Mouse (Mus musculus): ENCODE data around the gene Srrt. TPM values are rescaled to one million over a fixed set of nuclear protein-coding genes. Genes with fewer than 3 reads are reported as not detected.

Srrt gene
- total RNA-seq, 2 experiments from 2014 or later = 214 to 236 TPM

DNA sequence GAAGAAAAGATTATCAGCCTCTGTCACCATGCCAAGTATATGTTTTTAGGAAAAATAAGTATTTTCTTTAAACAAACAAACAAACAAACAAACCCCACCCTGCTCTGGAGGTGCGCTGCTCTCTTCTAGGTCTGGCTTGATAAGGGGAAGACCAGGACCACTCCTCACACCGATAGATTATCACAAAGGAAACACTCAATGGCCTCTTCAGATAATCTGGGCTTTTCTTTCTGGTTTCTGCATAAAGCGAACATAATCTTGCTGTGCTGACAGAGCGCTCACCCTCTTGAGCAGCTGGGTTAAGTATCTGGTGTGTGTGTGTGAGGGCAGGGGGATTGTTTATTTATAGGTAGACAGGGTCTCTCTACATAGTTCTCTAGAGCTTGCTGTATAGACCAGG lies 3.9 kb downstream of the Srrt start:
- intact Hi-C loops (cut with DNase I) = no loop called here
- DNase-seq = no peak

DNA sequence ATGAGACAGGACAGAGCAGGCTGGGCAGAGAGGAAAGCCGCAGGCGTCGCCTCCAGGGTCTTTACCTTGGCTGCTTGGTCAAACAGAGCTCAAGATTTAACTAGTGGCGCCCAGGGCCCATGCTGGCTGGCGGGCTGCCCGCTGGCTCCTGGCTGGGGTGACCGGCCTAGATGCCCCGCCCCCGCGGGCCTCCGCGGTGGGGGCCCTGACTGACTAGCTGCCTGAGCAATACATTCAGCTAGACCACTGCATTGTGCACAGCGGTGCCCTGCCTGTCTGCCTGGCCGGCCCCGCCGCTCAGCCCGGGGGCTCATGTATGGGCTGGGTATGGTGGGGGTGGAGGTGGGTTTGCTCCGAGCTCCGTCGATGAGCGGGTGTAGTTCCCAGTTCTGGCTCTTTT lies 6.2 kb downstream of the Srrt start:
- intact Hi-C loops (cut with DNase I) = no loop called here
- peak; percentile 53 for DNase-seq

GRCm38 (mm10) chr5:137299240-137299639 lies 8.2 kb downstream of the Srrt start:
- intact Hi-C loops (cut with DNase I) = no loop called here
- DNase-seq = no peak

DNA sequence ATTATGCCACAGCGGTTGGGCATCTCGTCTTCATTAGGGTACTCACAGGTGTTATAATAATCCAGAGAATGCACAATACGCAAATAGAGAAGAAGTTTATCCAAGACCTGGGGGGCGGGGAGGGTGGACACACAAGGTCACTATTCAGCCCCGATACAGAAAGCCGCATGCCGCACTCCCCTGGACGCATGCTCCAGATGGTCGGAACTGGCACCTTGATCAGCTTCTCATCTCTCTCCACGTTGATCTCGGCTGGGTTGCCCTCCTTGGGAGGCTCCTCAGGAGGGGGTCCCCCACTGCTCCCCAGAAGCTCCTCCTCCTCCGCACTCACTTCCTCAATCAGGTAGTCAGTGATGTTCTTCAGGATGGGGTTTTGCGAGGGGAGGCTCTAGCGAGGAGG lies 10.3 kb downstream of the Srrt start:
- DNase-seq = no peak
- intact Hi-C loops (cut with DNase I) = no loop called here

- intact Hi-C loops (cut with DNase I) = no loop called here
- DNase-seq = no peak
Measured at GRCm38 (mm10) chr5:137295712-137296111, 11.8 kb downstream of the Srrt start.

DNA sequence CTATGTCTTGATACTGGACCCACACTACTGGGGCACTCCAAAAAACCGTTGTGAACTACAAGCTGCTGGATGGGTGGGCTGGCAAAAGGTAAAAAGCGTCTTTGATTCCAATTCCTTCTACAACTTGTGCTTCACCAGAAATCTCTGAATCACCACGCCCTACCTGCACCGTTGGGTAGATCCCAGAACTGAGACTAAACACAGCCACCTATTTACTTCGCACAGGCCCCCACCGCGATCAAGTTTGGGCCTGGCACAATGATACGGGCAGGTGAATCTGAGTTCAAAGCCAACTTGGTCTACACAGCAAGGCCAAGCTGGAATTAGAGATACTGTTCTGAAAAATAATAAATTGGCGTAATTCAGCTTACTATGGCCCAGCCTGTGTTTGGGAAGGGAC lies 12.2 kb downstream of the Srrt start:
- intact Hi-C loops (cut with DNase I) = no loop called here

GRCm38 (mm10) chr5:137294744-137295093 lies 12.8 kb downstream of the Srrt start:
- DNase-seq = no peak
- intact Hi-C loops (cut with DNase I) = no loop called here

More for the DNA sequence above, 12.2 kb downstream of the Srrt start:
- no peak for DNase-seq

DNA sequence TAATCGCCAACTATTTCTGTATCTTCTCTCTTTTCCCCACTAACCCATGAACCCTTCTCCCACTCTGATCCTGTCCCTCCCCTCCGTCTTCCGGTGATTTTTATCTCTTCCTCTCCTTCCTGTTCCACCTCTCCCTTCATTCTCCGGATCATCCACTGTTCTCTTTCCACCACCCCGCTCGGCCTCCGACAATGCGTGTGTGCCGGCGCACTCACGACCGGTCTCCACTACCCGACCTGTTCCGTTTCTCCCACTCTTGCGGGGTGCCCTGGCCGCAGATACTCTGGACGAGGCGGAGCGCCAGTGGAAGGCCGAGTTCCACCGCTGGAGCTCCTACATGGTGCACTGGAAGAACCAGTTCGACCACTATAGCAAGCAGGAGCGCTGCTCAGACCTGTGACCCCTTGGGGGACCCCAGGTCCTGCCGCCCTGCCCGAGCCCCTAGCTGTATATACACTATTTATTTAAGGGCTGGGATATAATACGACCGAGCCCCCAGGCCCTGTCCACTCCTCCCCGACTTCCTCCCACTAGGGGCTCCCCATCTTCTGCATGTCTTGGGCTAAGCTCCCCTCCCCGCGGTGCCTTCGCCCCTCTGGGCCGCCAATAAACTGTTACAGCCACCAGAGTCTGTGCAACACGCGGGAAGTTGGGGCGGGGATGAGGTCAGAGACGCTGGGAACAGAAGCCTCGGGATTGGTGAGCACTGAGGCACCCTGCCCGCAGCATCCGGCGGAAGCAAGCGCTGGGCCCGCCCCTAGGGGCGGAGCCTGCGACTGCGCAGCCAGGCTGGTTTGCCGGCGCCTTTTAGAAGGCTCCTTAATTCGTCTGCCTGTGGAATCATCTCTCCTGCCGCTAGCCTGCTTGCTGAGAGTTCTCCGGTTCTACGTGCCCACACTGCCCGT lies 13.4 kb downstream of the Srrt start, which contains the start of gene Ufsp1:
Gene Ufsp1 (plus strand): TSS at position 791 of the 905 bp plus-strand sequence.
- peak; percentile 97 for DNase-seq
- intact Hi-C loops (cut with DNase I) = no loop called here

GRCm38 (mm10) chr5:137293282-137293681 lies 14.2 kb downstream of the Srrt start:
- intact Hi-C loops (cut with DNase I) = no loop called here

GRCm38 (mm10) chr5:137291381-137291926 lies 16.0 kb downstream of the Srrt start:
- intact Hi-C loops (cut with DNase I) = no loop called here

More at GRCm38 (mm10) chr5:137293282-137293681, 14.2 kb downstream of the Srrt start:
- peak; percentile 64 for DNase-seq

DNA sequence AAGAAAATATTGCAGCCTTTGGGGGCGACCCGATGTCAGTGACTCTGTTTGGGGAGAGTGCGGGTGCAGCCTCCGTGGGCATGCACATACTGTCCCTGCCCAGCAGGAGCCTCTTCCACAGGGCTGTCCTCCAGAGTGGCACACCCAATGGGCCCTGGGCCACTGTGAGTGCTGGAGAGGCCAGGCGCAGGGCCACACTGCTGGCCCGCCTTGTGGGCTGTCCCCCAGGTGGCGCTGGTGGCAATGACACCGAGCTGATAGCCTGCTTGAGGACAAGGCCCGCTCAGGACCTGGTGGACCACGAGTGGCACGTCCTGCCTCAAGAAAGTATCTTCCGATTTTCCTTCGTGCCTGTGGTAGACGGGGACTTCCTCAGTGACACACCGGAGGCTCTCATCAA lies 16.8 kb downstream of the Srrt start:
- peak; percentile 65 for DNase-seq
- intact Hi-C loops (cut with DNase I) = no loop called here

More at GRCm38 (mm10) chr5:137291381-137291926, 16.0 kb downstream of the Srrt start:
- no peak for DNase-seq

DNA sequence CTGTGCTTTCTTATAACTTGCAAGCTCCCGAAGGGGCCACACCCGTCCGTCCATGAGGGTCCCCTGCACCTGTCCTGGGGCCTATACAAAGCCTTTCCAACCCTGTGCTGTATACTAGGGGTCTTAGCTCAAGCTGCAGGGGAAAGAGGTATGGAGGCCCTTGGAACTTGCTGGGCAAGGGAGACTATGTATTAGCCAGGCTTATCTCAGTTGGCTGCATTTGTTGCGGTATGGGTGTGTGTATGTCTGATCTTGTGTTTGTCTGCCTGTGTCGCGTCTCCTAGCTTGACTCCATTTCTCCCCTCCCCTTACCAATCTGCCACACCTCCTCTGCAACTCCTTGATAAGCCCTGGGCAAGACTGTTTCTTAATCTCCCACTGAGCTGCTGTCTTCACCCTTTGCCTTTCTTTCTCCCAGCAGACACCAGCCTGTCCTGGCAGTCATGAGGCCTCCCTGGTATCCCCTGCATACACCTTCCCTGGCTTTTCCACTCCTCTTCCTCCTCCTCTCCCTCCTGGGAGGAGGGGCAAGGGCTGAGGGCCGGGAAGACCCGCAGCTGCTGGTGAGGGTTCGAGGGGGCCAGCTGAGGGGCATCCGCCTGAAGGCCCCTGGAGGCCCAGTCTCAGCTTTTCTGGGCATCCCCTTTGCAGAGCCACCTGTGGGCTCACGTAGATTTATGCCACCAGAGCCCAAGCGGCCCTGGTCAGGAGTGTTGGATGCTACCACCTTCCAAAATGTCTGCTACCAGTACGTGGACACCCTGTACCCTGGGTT lies 17.7 kb downstream of the Srrt start:
- intact Hi-C loops (cut with DNase I) = loop anchor here (5.0 kb wide), 1 partner anchor 257 kb away; no protein-coding TSS in a partner anchor
- DNase-seq = no peak

- intact Hi-C loops (cut with DNase I) = loop anchor here (5.0 kb wide), 1 partner anchor 257 kb away; no protein-coding TSS in a partner anchor
Measured at GRCm38 (mm10) chr5:137288999-137289470, 18.4 kb downstream of the Srrt start.

GRCm38 (mm10) chr5:137287953-137288743 lies 19.3 kb downstream of the Srrt start:
- DNase-seq = no peak
- intact Hi-C loops (cut with DNase I) = loop anchor here (5.0 kb wide), 1 partner anchor 256 kb away; no protein-coding TSS in a partner anchor

More at GRCm38 (mm10) chr5:137288999-137289470, 18.4 kb downstream of the Srrt start:
- DNase-seq = peak; percentile 74

- DNase-seq = peak; percentile 66
- intact Hi-C loops (cut with DNase I) = loop anchor here (5.0 kb wide), 1 partner anchor 255 kb away; no protein-coding TSS in a partner anchor
Measured at GRCm38 (mm10) chr5:137287032-137287952, 20.2 kb downstream of the Srrt start, which contains the start of gene Ache. Gene Ache, plus strand, starts transcription at chr5:137287519.

GRCm38 (mm10) chr5:137286655-137287031 lies 20.8 kb downstream of the Srrt start:
- intact Hi-C loops (cut with DNase I) = loop anchor here (5.0 kb wide), 1 partner anchor 254 kb away; no protein-coding TSS in a partner anchor

DNA sequence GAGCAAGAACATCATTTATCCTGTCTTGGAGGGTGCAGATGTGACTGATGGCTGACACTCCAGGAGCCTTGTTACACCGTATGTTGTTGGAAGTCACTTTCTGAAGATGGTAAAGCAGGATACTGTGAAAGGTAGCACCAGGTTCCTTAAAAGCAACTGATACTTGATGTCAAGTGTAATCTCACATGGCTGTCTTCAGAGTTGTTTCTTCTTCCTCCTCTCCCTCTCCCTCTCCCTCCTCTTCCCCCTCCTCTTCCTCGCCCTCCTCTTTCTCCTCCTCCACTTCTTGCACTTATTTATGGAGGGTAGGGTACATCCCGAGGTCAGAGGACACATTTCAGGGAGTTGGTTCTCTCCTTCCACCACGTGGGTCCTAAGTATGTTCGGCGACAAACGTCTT lies 21.5 kb downstream of the Srrt start:
- intact Hi-C loops (cut with DNase I) = loop anchor here (2.0 to 5.0 kb wide), 2 partner anchors 155 to 254 kb away; no protein-coding TSS in a partner anchor
- DNase-seq = no peak

More at GRCm38 (mm10) chr5:137286655-137287031, 20.8 kb downstream of the Srrt start:
- peak; percentile 94 for DNase-seq

GRCm38 (mm10) chr5:137285045-137285444 lies 22.4 kb downstream of the Srrt start:
- intact Hi-C loops (cut with DNase I) = loop anchor here (2.0 to 5.0 kb wide), 2 partner anchors 154 to 253 kb away; no protein-coding TSS in a partner anchor
- DNase-seq = no peak
